Mouse (Mus musculus): ENCODE measurements at regions not wholly inside any gene's neighbourhood (a gene's known extent, or its start where the extent isn't known, plus 50 kb on each side); places are given as distances from the start of the nearest gene placed in this dataset.
A peak's percentile ranks its signal among the peaks of the same experiment; 100 is the strongest.

DNA sequence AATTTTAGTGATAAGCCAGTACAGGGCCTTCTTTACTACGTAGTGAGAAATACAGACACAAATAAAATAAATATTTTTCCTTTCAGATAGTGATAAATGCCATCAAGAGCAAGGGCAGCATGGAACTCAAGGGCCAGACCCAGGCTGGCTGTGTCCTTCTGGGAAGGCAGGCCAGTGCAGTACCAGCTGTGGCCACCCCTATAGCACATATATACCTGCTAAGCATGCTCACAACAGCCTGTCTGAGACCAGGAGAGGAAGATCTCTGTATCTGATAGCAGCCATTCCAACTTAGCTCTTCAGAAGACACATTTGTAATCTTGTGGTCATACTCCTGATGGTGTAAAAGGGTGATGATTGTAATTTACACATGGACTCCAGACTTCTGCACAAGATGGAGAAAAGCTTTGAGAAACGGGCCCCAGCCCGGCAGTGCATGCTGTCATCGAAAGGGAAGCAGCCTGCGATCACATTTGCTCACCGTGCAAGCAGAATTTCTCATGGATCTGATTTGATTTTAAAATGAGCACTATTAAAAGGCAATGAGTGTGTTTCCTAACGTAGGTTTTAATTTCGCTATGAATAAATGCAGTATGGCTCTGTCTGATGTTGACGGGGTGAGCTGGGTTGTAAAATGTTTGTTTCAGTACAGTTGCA lies 335.6 kb downstream of the Tmem38b start:
- no peak for DNase-seq (ENCODE audit: low read depth in 1 of 2, low spot score in 2 of 2)

DNA sequence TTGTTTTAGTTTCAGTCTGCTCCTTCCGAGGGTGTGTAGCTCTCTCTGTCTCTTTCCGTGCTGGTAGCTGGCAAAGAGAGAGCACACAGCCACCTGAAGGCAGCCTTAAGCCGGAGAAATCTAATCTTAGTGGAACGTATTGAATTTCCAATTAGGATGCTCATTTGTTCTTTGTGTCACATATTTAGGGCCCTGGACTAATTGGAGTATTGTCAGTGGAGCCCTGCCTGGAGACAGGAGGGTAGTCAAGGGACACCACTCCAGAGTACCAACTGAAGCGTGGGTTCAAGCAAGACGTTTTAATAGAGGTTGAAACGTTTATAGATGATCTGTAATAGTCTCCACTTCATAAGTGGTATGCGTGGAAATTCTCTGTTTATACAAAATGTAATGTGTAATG lies 336.5 kb downstream of the Tmem38b start:
- no peak for DNase-seq (ENCODE audit: low read depth in 1 of 2, low spot score in 2 of 2)

DNA sequence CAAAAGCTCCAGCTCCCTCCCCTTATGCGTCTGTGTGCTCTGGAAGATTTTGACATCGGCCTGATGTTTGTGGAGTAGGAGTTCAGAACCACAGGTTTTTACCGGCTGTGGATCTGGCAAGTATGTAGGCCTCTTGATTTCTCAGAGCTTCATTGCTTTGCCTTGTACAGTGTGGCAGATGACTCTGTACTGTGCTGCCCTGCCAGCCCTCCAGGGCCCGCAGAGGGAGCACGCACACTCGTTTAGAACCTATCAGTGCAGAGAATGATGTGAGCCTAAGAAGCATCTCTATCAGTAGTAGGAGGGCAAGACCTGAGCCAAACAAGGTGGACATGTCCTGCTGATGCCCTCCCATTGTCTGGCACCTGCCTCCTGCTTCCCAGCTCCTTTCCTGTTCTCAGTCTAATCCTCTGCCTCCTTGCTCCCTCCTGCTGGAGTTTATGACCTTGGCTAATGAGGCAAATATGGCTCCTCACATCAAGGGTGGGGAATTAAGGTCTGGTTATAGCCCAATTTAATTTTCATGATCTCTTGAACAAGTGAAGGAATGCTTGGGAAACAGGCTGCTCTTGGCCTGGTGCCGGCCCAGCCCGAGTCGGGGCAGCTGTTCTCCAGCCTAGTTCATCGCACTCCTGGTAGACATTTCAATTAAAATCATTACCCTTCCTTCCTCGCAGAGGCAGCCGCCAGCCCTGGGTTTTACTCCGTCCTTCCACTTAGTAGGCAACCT lies 344.5 kb downstream of the Tmem38b start:
- DNase-seq (ENCODE audit: low read depth in 1 of 2, low spot score in 2 of 2): no peak

DNA sequence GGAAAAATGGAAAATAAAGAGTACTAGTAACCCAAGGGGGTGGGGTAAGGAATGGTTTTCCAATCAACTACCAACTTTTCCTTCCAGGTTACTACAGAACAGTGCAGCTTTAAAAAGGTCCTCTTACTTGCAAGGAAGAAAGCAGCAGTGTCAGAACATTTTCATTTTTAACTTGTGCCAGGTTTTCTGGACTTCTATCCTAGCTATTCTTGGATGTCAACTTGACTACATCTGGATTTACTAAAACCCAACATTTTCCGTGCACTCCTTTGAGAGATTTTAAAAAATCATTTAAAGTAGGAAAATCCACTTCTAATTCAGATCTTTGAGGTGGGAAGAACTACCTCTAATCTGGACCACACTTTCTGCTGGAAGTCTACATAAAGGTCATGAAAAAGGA lies 358.4 kb downstream of the Tmem38b start:
- no peak for DNase-seq (ENCODE audit: low read depth in 1 of 2, low spot score in 2 of 2)

DNA sequence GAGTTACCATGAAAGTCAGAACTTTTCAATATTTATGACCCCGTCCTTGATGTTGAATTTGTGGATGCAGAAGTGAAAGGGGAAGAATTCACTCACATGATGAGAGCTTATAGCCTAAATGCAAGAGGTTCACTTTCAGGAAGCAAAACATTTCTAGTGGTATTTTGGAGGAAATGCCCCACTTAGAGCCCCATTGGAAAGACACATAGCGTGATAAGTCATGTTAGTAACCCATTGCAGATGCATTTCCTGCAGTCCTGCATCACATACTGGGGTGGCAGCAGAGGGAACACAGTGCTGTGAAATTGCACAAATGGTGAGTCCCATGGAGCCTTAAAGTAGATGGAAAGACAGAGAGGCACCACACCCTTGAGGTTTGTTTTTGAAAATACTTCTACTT lies 369.9 kb downstream of the Tmem38b start:
- DNase-seq (ENCODE audit: low read depth in 1 of 2, low spot score in 2 of 2): peak in 1 of 2 experiments; percentile 0

DNA sequence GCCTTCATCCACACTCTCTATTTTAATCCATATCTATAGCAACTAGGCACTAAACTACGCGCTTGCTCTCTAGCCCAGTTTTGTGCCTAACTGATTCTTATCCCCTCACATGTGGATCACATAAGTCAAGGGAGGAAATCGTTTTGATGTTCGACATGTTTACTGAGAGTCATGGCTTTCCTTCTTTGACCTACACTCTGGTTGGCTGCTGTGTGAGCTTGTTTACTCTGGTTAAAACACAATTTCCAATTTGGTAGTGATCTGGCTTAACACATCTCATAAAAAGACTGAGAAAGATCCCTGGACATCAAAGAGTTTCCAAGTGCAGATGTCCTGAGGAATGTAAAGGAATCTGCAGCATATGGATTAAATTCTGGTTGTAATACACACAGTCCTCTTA lies 376.6 kb downstream of the Tmem38b start:
- DNase-seq (ENCODE audit: low read depth in 1 of 2, low spot score in 2 of 2): no peak

DNA sequence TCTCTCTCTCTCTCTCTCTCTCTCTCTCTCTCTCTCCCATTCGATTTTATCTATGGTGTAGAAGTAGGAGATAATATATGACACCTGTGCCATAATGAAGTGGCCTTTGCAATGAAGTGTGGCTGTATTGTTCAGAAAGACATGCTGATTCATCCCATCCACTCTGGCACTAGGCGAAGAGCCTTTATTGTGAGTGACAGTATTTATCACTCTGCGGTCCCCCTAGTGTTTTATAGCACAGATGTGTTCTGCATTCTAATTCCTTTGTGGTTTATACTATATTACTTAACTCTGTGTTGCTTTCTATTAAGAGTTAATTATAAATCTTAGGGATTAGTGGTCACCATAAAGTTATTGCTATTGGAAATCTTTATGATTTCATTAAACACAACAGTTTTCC lies 398.7 kb downstream of the Tmem38b start:
- DNase-seq (ENCODE audit: low read depth in 1 of 2, low spot score in 2 of 2): no peak

Data from monocyte, adult 2 months (primary cell).